ENCODE assay signal across 8 mouse cellular contexts in the genomic region with DNA sequence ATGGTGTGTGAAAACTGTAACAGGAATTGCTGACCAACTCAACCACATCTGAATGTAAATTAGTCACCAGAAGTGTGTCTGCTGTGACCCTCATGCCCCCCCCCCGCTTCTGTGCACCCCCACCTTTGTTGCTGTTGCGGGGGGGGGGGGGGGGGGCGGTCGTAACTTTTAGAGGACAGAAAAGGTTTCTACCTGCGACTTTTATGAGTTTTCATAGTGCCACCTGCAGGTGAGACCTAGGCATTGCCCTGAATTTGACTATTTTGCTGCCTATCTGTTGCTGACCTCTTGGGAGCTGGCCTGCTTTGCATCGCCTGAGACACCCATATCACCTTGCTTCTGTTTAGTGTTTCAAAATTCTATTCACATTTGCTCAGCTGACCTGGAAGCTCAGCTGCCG. TPM values are rescaled to one million over a fixed set of nuclear protein-coding genes. Genes with fewer than 3 reads are reported as not detected.
DNase-seq lines count a peak whose midpoint lies in the region; ATAC-seq and TF ChIP-seq lines count a peak whose summit lies in the region.

No protein-coding gene starts in this region.

- H3K36me3 ChIP-seq in heart, embryonic 10.5 days = no peaks in the 10 kb centered on the region
- H3K36me3 ChIP-seq in limb, embryonic 10.5 days = no peaks in the 10 kb centered on the region

- DNase-seq in heart, adult 18-20 months = peak; percentile 57 to 78
- no peak for DNase-seq in heart, embryonic 10.5 days (ENCODE audit: low spot score)
- DNase-seq in 3T3-L1 (ENCODE audit: low read depth, low spot score) (peak; percentile 78), Patski (ENCODE audit: low read depth, low spot score) (no peak)
- DNase-seq in embryo, embryonic 10 days (ENCODE audit: low spot score) = peak; percentile 66
- DNase-seq in limb, embryonic 10.5 days (ENCODE audit: low spot score) = peak; percentile 51

- ATAC-seq in Patski = no peak
- ATAC-seq in neutrophil, adult 5-6 weeks (ENCODE audit: extremely low read depth, insufficient number of reproducible peaks, low FRiP score, poor library complexity, severe bottlenecking) = peak; percentile 50; the same call in 1 of the 2 replicates
- no peak for ATAC-seq in megakaryocyte-erythroid progenitor cell, adult 5-6 weeks (replicated peaks; ENCODE audit: low FRiP score, low TSS enrichment, poor library complexity, severe bottlenecking)

- no peaks in the 10 kb centered on the region for H3K27me3 ChIP-seq in heart, embryonic 10.5 days (ENCODE audit: insufficient read depth, poor library complexity, severe bottlenecking)
- no peaks in the 10 kb centered on the region for H3K27me3 ChIP-seq in Patski
- H3K27me3 ChIP-seq in limb, embryonic 10.5 days (ENCODE audit: low read depth, poor library complexity, severe bottlenecking) = no peaks in the 10 kb centered on the region

- no peak overlapping the region for H3K4me3 ChIP-seq in heart, embryonic 10.5 days
- no peak overlapping the region for H3K4me3 ChIP-seq in limb, embryonic 10.5 days

- H3K4me1 ChIP-seq in heart, embryonic 10.5 days = peaks cover 14% of the 10 kb centered on the region; the same call in 1 of the 2 replicates
- peaks cover 5% of the 10 kb centered on the region for H3K4me1 ChIP-seq in limb, embryonic 10.5 days

- peak; percentile 66 for TF ChIP-seq CTCF in Patski (IDR thresholded peaks at IDR 0.05)

- CTCF ChIA-PET in Patski (lab: Charles Lee) = interaction anchor here (0.8 to 3.4 kb wide), 13 partner anchors 13 to 100 kb away, joined by 3 to 24 read pairs (median 5); a partner anchor contains a TSS

- in situ Hi-C loops in Patski (cut with MboI; ENCODE audit: low pct_unique_long_range_greater_than_20kb) = loop anchor here (5.0 kb wide), 1 partner anchor 72 kb away; no protein-coding TSS in a partner anchor

- no peak overlapping the region for H3K27ac ChIP-seq in heart, embryonic 10.5 days
- no peak overlapping the region for H3K27ac ChIP-seq in limb, embryonic 10.5 days

- 5% methylated on average over 7 of the region's 7 CpGs for WGBS in heart, embryonic 10.5 days
- WGBS in limb, embryonic 10.5 days = 9% methylated on average over 7 of the region's 7 CpGs

- POLR2A ChIA-PET in Patski (lab: Charles Lee) = interaction anchor here (0.9 kb wide), 1 partner anchor 14 kb away, joined by 3 read pairs; no protein-coding TSS in a partner anchor

- H3K9me3 ChIP-seq in heart, embryonic 10.5 days = no peaks in the 10 kb centered on the region
- no peaks in the 10 kb centered on the region for H3K9me3 ChIP-seq in limb, embryonic 10.5 days (replicated peaks)

RNA-seq across cellular contexts. Expression of a gene that starts 6.1 kb away (rescaled TPM):
- 100 to 1,000 TPM in 1 of 2 experiments, 10 to 100 TPM in 1; 98.4 to 111 TPM for total RNA-seq in heart, adult 18-20 months (2021)
- 78.4 and 107 TPM in 2 replicates for polyA plus RNA-seq in heart, embryonic 10.5 days (2016; fragmentation: Nextera tagmentation; extraction: Ambion mirVana)
- 99.5 TPM for polyA plus RNA-seq in Patski (2021)
- 77.2 and 87.8 TPM in 2 replicates for polyA plus RNA-seq in limb, embryonic 10.5 days (2016; fragmentation: Nextera tagmentation; extraction: Ambion mirVana)
- total RNA-seq in neutrophil, adult 5-6 weeks (2017) = 59.5 and 71.5 TPM in 2 replicates
- 70.1 and 74.4 TPM in 2 replicates for total RNA-seq in megakaryocyte-erythroid progenitor cell, adult 5-6 weeks (2014; fragmentation: Nextera tagmentation)
- total RNA-seq in megakaryocyte-erythroid progenitor cell, adult 5-6 weeks (2017) = 40.7 and 73.1 TPM in 2 replicates

RNA-seq across cellular contexts. Expression of a gene that starts 50.7 kb away (rescaled TPM):
- 100 to 1,000 TPM in 1 of 2 experiments, 10 to 100 TPM in 1; 96.6 to 104 TPM for total RNA-seq in heart, adult 18-20 months (2021)
- polyA plus RNA-seq in heart, embryonic 10.5 days (2016; fragmentation: Nextera tagmentation; extraction: Ambion mirVana) = 35.0 and 56.8 TPM in 2 replicates
- 44.3 TPM for polyA plus RNA-seq in Patski (2021)
- polyA plus RNA-seq in limb, embryonic 10.5 days (2016; fragmentation: Nextera tagmentation; extraction: Ambion mirVana) = 30.6 and 37.7 TPM in 2 replicates
- total RNA-seq in neutrophil, adult 5-6 weeks (2017) = 17.1 and 19.8 TPM in 2 replicates
- total RNA-seq in megakaryocyte-erythroid progenitor cell, adult 5-6 weeks (2014; fragmentation: Nextera tagmentation) = 29.0 and 44.6 TPM in 2 replicates
- 15.1 and 31.5 TPM in 2 replicates for total RNA-seq in megakaryocyte-erythroid progenitor cell, adult 5-6 weeks (2017)

Comparison
In these comparisons a context has a peak if more than half of its experiments do, and no peak if none do; other contexts are left out.
1. DNase-seq: peak in heart, adult 18-20 months (2 of 2), 3T3-L1 (single experiment), embryo, embryonic 10 days (single experiment) and limb, embryonic 10.5 days (single experiment); none in heart, embryonic 10.5 days (single experiment) and Patski (single experiment).